Mouse (Mus musculus): Measurements from ENCODE around the gene Stum.

Gene Stum

DNA sequence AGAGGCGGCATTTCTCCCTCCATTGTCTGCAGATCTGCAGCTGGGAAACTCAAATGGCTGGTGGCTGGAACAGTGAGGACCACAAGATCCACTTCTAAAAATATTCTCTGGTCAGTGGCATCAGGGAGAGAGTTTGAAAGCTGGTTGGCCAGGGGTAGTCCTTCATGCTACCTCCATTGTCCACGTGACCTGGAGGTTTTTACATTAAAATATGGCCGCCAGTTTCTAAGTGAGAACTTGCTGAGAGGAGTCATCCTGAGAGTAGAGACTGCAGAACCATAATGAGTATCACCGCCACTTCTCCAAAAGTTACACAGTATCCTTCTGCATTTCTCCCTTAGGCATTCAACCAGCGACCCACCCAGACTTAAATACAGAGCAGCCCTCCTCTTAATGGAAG, 2.0 kb upstream of the Stum start:
- no peak for DNase-seq

DNA sequence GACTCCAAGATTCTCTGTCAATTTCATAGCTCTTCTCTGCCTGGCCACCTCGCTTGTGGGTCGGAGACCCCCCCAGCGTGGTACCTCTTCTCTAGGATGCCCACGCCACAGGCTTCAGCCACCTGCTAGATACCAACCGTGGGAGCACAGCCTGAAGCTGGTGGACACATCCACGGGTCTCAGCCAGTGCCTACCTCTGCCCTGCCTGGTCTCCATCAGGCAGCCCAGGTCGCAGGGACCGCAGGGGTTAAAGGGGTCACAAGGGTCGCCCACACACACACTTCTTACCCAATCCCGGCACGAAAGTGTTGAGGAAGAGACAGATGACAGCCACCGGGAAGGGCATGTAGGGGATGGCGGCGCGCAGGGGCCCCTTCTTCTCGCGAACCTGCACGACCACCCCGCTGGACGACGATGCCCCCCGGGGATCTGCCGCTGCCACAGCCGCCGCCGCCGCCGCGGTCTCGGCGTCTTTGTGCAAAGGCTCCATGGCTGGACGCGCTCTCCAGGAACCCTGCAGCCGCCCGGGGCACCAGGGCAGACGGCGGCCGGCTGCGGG, 385 bp downstream of the Stum start:
- DNase-seq: no peak

DNA sequence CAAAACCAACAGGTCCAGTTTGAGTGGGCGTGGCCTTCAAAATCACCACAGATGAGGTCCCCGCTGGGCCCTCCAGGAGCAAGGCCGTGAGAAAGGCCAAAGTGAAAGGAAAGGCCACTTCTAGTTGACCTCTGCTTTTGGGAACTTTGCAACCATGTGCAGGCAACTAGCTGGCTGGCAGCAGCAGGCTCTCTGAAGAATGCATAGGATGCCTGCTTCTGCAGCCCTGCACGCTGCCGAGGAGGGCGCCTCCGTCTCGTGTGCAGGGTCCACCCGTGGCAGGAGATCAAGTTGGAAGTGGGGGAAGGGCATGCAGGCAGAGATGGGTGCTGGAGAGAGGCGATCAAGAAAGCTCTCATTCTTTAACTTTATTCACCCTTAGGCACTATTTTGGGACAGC, 1.3 kb downstream of the Stum start:
- DNase-seq: no peak

DNA sequence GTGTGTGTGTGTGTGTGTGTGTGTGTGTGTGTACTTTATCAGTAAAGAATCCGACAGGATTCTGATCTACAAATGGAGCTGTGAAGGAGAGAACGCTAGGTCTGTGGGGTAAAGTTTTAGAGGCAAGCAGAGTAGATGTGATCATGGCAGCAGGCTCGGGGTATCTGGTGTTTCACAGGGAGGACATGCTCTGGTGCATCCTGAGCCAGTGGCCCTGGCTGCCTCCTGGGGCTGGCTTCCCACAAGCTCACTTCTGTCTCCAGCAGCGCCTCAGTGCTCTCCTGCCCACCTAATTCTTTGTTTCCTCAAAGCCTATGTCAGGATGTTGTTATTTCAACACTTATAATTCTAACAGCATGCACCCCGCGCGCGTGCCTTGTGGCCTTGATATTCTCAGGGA, 2.0 kb downstream of the Stum start:
- no peak for DNase-seq

DNA sequence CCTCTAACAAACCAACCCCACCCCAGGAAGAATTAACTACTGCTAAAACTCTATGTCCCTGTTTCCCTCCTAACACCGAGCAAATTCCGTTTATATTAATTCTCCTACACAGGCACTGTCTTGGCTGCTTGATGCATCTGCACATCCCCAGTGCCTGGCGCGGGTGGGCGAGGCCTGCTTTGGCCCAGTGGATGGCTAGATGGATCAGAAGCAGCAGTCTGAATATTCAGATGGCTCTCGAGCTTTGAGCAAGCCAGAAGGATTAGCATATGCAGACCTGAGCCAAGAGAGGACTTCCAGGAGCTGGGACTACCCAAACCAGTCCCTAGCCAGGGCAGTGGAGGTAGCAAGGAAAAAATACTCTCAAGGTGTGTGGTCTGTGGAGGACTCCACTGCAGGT, 3.0 kb downstream of the Stum start:
- no peak for DNase-seq

DNA sequence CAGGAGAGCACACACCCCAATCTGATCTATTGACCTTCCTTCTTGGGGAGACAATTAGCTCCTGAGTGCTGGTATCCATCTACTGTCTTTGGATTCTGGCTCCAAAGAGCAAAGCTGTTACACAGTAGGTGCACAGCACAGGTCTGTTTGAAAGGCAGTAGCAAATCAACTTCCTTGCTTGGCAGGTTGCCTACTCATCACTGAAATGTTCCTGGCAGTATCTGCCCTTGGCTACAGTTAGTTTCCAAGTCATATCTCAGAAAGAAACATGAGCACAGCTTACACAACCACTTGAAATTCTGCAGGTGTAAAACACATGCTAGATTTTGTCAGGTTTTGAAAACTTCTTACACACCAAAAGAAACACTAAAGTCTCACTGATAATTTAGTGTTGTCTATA, 9.7 kb downstream of the Stum start:
- no peak for DNase-seq

DNA sequence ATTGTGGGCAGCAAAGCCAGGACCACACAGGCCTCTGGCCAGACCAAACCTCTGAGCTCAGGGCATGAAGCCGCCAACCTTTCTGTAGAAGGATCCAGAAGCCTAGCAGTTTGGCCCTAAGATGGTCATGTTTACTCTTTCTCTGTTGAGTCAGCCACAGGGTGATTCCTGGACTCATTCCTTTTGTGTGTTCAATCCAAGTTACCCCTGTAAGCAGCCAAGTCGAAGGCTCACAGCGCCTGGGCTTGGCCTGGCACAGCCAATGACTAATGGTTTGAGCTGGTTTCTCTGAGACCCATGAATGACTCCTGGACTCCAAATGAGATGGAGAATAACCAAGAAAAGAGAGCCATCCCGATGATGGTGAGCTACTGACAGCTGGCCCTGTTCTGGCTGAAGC, 15.3 kb downstream of the Stum start:
- no peak for DNase-seq

DNA sequence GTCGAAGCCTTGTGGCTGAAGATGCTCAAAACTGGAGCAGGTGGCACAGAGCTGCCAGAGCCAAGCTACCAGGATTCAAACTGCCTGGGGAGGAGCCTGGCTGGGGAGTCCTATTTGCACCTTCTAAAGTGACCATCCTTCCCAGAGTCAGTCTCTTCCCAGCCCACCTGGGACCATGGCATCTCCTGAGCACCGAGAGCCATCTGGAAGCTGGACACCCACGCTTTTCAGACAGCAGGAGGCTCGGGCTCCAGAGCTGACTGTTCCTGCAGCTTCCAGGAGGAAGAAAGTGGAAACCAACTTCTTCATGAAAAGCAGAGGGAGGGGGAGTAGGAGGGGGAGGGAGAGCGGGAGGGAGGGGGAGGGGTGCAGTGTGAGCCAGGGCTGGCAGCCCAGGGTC, 17.7 kb downstream of the Stum start:
- DNase-seq: no peak

DNA sequence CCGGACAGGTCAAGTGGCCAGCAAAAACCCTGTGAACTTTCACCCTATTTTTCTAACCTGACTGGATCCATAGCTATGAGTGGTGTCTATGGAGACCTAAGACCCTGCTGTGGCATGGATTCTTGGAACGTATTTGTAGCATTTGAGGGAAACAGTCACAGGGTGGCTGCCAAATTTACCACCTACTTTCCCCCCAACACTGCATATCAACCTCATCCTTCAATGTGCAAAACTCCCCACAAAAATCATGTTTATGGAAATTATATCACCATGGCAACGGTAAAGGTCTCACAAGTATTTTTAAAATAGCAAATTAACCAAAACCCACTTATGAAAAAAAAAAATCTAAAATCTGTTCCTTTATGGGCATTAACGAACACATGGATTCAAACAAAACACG, 18.9 kb downstream of the Stum start:
- no peak for DNase-seq

DNA sequence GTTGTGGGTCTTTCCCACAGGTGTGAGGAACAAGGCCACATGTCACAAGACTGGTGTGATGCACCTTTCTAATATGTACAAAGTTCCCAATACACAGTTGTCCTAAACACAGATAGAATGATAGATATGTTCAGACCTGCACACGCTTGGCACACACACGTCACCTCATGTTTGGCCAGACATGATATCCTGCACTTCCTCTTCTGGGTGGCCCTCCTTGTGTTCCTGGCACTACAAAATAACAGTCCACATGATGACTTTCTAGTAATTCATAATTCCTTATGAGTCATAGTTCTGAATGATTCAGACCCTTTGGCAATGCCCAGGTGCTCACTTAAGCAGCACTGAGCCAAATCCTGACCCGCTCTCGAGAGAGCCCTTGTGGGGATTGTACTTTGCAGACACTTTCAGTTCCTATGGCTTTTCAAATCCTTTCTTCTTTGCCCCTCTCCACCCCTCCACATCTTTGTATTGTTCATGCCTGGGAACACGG, 20.3 kb downstream of the Stum start:
- DNase-seq: no peak

DNA sequence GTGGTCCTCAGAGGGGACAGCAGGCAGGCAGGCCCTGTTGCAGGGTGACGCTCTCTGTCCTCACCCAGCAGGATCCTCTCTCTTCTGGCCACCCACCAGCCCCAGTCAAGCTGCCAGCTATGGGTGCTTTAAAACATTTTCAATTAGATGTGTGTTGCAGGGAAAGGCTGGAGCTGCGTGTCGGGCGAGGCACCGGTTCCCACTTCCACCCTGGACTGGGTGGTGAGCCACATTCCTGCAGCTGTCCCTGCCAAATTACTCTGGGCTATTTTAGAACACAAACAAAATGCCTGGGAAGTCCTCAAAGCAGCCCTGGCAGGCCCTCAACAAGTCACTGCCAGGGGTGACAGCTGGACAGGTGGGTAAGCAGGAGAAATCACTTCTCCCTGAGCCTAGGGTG, 20.9 kb downstream of the Stum start:
- DNase-seq: no peak

DNA sequence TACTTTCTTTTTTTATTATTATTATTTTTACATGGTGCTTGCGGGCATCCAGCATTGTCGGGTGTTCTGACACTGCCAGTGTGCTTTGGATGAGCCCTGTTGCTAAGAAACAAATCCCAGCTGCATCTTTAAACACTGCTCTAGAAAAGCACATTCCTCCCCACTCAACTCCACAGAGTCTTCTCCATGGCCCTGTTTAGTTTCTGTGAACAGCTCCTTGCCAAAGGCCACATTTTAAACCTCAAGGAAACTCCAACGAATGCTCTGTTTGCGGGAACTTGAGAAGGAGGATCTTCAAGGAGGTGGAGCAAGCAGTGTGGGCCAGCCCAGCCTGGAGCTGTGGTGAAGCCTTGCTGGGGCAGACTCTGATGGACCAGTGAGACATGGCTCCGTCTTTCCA, 22.6 kb downstream of the Stum start:
- no peak for DNase-seq

DNA sequence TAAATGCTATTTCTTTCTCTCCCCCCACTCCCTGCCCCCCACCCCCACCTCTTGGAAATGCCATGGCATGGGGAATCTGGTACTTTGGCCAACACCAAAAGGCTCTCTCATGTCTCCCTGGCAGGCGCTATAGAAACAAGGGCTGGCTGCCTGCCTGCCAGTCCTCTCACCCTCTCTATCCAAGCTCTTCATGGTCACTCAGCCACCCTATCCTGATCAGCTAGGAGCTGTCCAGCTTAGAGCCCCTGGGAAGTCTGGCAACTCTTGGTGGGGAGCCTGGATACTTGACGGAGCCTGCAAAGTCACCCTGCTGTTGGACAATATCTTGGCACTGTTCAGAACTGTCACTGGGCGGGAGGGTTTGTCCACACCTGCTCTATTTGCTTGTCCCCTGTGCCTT, 24.6 kb downstream of the Stum start:
- peak; percentile 29 for DNase-seq

DNA sequence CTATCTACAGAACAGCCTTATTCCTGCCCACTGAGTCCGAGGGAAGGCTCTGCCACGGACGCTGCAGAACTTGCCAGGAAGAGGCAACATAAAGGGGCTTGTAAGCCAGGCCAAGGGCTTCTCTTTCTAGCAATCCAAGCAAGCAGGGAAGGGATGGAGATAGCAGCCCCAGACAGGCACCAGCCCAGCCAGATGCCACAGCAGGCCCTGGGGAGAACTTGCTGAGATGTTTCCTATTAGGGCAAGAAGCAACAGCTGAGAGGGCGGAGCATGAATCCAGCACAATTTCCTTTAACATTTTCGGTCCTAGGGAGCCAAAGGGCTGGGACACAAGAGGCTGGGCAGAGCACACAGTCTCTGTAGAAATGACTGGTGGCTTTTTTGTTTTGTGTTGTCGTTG, 25.0 kb downstream of the Stum start:
- DNase-seq: peak; percentile 32

DNA sequence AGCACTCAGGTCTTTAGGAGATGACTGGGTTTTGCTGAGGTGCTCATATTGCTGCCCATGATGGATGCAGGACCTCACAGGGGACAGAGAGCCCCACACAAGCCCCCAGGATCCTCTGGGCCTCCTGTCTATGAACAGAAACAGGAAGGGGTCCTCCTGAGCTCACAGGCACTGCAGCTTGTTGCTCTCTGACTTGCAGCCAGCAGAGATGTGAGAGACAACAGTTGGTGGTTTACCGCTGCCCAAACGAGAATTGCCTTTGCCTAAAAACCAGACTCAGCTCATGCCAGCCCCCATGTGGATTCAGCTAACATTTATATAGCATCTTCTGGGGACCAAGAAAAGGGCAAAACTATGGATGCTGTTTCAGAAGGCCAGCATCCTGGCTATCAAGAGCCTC, 33.7 kb downstream of the Stum start:
- DNase-seq: no peak

DNA sequence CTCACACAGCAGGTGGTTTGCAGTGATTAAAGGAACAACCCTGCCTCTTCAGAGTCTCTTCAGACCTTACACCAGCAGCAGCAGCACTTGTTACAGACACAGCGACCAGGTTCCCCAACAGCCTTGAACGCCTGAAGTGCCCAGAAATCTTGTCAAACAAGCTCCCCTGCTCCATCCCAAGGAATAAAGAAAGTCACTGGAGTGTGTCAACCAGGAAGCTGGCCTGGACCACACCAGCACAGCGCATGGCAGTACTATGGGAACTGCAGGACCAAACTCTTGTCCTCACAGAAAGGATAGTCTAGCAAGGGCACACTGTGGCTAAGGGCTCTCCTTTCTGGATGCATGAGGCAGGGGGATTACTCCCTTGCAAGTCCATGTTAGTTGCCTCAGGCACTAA, 38.9 kb downstream of the Stum start:
- DNase-seq: no peak

DNA sequence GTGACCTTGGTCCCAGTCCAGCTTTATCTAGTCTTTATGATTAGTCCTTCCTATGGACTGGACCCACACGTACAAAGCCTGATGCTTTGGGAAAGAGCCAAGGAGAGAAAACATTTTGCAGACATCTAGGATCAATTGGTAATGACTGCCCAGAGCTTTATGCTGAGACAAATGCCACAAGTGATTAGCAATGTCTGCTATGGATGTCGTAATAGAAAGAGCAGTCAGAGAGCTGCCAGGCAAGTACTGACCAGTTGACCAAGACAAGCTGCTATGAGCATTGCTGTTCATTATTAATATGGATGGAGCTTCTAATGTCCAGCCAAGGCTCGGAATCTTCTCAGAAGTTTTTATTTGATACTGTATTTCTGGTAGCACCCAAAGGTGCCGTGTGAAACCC, 43.8 kb downstream of the Stum start:
- DNase-seq: no peak

DNA sequence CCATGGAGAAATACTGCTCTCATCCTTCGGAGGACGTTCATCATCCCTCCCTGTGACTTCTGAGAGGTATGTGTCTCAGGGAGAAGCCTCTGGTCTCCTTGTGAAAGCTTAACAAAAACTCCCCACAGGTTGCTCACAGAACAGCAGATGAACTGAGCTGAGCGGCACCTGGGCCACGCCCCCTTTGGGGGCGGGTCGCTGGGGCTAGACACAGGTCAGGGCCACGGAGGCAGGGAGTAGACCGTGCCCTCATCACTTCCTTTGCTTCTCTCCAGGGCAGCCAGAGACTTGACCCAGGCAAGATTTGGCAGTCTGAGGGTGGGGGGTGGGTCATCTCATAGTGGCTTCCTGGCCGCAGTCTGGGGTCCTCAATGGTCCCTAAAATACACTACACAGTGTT, 48.4 kb downstream of the Stum start:
- DNase-seq: no peak

DNA sequence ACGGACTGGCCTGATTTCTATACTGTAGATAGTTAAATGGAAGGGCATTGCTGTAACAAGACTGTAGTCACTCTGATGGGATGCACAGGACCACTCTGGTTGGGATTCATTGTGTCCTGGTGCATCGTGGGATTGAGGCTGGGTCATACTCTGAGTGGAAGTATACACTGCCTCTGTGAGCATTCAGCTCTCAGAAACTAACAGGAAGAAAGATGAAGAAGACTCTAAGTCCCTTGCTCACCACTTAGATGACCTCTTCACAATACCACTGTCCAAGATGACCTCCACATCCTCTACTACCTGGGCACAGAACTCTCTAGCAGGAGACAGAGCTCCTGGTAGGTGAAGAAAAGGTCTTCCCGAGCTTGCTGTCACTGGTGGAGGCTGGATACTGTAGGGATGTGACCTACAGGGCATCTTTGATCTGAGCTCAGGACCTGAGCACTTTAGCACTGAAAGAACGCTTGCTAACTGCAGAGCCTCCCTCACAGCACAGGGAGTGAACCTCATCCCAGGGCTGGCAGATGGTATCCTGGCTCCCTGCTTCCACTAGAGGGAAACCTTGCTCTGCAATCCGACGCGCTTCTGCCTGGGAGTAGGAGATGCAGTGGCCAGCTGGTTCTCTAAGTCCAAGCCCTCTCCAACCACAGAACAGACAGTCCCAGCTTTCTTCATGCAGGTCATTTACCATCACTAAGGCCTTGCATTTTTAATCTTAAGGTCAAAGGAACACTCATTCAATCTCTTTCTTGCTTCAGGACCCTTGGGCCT, 49.3 kb downstream of the Stum start:
- peak; percentile 74 for DNase-seq

DNA sequence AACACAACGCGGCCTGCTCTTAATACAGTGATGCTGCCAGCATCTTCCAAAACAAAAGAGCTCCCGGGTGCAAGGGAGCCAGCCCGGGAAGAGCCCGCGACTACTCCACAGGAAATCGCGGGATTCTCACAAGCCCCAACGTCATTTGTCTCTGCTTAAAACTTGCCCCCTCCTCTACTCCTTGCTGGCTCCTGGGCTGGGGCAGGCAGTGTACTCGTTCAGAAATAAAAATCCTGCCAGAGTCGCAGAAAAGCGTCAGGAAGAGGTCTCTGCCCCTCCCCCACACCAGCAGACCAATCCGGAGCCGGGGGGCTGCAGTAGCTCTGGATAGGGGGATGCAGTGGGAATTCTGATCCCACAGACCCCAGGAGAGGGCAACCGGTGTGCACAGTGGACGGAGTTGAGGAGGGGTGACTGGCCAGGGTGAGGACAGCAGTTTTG, 50.2 kb downstream of the Stum start:
- DNase-seq: no peak

DNA sequence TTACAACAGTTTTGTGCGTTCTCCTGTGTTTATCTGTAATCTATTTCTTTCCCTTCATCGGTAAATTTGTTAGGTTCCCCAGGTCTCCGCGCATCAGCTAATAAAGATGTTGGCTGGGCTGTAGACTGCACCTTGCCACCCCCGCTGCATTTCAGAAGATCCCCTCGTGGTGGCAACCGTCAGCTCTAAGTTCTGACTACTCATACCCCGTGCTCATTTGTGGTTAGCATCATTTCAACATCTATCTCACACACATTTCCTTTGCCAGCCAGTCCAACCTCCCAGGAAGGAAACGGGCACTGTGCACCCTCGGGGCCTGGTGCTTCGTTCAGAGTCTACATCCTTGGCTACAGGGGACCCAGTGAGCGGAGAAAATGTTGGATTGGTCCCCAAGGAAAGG, 51.5 kb downstream of the Stum start:
- no peak for DNase-seq

DNA sequence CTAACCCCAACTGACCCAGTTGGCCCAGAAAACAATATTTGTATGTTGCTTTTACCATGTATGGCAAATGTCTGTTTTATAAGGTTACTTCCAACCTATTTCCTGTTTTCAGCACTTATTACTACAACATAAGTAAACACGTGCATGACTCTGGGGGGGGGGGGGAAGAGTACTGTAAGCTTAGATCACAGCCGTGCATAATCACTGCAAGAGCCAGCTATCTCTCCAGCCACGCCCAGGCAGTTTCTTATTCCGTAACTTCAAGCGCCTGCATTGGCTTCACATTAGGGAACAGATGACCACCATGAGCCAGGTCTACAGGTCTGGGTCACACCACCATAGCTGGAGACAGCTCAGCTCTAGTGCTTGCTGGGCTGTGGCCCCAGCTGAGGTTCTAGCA, 53.5 kb downstream of the Stum start:
- no peak for DNase-seq

DNA sequence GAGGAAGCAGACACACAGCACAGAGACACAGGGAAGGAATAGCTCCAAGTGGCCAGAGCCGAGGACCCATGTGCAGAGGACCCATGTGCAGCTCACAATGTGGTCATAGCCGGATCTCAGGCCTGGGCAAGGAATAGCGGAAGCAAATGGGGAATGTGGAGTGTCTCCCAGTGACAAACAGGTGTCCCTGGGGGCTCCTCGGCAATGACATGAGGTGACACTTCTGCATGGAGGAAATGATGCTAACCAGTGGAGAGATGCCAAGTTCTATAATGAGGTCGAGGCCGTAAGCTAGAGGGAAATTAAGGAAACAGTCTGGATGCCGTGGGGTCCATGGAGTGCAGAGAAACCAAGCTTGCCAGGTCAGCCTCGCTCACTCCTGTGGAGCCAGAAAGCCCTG, 54.4 kb downstream of the Stum start:
- no peak for DNase-seq

DNA sequence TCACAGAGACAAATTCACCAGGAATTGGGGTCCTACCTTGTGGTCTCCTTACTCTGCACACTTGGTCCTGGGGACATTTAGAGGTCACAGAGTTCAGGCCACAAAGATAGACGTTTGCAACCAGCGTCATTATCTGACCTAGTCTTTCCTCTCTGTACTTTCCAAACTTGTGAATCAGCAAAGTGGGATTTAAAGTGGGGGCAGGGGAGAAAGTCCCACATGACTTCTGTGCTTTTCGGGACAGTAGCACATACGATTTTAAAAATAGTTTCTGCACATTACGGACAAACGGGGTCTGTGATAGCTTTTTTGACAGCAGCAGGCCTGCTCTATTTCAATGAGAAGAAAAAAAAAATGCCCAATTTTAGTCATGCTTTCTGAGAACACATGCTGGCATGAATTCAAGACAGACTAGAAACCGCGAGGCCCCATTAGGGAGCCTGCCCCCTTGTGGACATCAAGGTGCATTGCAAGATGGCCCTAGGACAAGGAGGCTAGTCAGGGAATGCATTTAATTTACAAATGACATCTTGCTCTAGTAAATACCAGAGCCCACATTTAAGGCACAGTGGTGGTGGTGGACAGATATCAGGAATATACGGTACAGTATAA, 55.1 kb downstream of the Stum start:
- DNase-seq: no peak

DNA sequence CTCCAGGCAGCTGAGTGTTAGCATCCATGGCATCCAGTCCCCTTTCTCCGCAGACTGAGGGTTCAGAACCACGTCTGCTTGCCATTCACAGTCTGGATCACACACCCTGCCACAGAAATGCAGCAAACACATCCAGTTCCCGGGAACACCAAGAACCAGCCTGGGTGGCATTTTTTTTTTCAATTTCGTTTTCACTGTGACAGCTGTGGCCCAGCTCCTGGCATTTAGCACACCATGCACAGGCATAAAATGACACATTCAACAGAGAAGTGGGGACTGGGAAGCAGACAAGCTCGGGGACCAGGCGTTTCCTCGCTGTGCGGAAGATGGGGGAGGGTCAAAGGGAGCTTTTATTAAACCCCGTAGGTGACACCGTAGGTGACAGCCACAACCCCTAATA, 55.6 kb downstream of the Stum start:
- no peak for DNase-seq

Data from cerebellum, adult 11-12 months (tissue).